Mouse (Mus musculus) right cerebral cortex, postnatal 10 days (tissue): ENCODE results near the gene Manbal.

ENCODE experiments used
- DNase-seq, 2 experiments: peaks; one replicate each; pipeline ENCODE4 v3.0.0; 2021; ENCODE audit warnings: low spot score in 2 of 2

Manbal gene

DNA sequence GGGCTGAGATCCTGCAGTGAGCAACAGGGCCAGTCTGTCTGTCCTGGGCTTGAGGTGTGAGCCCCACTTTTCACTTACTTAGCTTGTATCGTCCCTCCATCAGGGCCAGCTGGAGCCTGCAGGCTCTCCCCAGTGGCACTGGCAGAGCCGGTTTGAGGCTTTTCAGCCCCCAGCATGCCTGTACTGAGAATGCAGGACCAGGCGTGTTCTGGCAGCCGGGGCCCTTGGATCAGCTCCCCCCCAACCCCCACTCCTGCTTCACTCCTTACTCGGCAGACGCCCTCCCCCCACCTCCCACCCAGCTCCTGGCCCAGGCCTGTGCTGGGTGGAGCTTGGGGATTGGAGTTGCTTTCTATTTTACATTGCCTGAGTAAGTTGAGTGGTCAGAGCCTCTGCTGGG is 67.1 kb downstream of the Manbal start:
- peak; percentile 78 to 80 for DNase-seq

DNA sequence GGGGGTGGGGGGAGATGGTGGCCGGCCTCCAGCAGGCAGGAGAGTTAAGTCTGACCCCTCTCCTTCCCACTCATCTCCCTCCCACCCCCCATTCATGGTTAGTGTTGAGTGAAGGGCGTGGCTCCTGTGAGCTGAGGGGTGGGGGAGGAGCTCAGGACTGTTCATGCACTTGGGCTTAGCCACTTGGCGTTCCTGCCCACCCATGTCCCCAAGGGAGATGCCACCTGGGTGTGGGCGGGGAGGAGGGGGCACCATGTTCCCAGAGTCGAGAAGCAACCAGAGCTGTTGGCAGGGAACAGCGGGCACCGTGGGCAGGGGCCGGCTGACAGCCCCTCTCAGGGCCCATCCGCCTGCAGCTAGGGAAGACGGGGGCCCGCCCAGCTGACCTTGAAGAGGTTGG is 69.1 kb downstream of the Manbal start:
- DNase-seq, result no peak

GRCm38 (mm10) chr2:157437123-157437522 is 69.7 kb downstream of the Manbal start:
- no peak for DNase-seq

DNA sequence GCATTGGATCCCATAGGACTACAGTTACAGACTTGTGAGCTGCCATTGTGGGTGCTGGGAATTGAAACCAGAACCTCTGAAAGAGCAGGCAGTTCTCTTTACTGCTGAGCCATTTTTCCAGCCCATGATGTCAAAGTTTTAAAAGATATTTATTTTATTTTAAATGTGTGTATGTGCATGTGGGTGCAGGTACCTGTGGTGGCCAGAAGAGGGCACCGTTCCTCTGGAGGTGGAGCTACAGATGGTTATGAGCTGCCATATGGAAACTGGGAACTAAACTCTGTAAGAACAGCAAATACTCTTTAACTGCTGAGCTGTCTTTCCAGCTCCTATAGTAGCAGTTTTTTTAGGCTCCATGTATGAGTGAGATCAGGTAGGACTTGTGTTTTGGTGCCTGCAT is 74.0 kb downstream of the Manbal start:
- DNase-seq, result no peak
